Mouse (Mus musculus): ENCODE data around the gene Fads3.

- TF ChIP-seq POLR2A (IDR thresholded peaks at IDR 0.05; ENCODE audit: borderline replicate concordance, extremely low read depth, low read depth, low read length) (no peak), CTCF (IDR thresholded peaks at IDR 0.05; ENCODE audit: insufficient read depth, low read length) (no peak)
Observed at GRCm38 (mm10) chr19:10070186-10070980, 29.0 kb downstream of the Fads3 start.
